Mouse (Mus musculus) right cerebral cortex, adult 18-20 months (tissue): ENCODE measurements around the gene Dck.
"Not testable (repeated sequence)": the region's sequence is repeated elsewhere in the genome, so short reads cannot be mapped to it uniquely, and the experiment has no call there.

Experiments used
- DNase-seq: peaks from one replicate; pipeline ENCODE4 v3.0.0; 2022; ENCODE audit warnings: mixed read lengths

Gene Dck

DNA sequence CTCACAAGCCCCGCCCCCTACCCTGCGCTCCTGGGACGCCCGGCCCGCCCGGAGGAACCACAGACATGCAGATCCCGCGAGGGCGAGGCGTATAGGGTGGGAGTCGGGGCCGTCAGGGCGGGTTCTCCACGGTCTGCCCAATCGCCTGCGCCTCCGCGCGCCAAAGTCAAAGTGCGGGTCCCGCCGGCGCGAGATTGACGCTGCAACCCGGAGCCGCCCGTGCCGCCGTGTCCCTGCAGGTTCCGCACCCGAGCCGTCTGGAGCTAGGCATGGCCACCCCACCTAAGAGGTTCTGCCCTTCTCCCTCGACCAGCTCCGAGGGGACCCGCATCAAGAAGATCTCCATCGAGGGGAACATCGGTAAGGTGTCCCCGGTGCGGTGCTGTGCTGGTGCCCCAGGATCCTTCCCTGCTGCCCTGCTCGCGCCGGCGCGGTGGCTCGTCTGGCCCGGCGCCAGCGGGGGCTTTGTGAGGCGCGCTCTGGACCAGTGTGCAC, at the start of gene Dck:
TSS of gene Dck (plus strand) at position 10 of the 495 bp plus-strand sequence.
- peak; percentile 97 for DNase-seq

DNA sequence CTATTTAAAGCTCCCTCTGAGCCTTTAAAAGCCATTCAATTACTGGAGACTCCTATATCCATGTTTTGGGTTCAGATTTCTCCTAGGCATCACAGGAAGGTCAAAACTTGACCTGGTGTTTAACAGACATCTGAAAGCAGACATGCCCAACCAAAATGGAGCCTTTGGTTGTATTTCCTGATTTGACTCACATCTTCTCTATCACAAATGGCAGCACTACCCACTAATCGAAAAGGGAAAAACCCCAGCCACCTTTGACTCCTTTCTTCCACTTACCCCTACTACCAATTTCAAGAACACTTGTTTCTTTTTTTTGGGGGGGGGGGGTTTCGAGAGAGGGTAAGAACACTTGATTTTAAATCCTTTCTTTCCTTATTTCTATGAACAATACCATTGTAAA, 47.8 kb upstream of the Dck start:
- no peak for DNase-seq

DNA sequence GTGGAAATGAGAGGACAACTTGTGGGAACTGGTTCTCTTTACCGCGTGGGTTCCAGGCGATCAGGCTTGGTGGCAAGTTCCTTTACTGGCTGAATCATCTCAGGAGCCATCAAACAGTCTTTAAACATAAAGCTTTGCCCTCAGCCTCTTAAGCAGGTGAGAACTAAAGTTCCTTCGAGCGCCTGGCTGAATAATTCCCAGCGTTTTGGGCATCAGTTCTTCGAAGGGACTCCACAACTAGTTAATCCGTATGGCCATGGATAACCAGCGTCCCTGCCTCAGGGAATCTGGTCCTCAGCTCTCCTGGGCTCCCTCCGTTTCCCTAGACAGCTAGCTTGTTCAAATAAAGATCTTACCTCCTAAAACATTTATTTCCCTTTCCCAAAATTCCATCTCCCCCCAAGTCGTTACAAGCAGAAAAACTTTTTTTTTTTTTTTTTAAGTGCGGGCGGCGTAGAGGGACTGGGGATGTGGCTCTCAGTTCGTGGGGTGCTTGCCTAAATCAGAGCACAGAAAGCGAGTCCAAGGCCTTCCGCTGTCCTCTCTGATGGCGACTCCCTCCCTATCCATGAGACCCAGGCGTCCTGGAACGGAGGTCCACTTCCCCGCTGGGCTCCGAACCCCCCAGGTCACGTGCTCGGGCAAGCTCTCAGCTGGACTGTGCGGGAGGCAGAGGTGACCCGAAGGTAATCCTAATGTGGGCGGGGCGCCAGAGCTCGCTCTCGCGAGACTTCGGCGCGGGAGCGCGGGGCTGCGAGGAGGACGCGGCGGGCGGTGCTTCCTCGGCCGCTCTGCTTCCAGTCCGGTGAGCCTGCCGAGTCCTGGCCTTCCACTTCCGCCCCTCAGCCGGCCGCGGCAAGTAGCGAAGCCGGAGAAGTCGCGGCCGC, 44.4 kb upstream of the Dck start, which contains the start of gene Mob1b:
TSS of gene Mob1b (plus strand) at position 740 of the 887 bp plus-strand sequence.
- peak; percentile 96 for DNase-seq

DNA sequence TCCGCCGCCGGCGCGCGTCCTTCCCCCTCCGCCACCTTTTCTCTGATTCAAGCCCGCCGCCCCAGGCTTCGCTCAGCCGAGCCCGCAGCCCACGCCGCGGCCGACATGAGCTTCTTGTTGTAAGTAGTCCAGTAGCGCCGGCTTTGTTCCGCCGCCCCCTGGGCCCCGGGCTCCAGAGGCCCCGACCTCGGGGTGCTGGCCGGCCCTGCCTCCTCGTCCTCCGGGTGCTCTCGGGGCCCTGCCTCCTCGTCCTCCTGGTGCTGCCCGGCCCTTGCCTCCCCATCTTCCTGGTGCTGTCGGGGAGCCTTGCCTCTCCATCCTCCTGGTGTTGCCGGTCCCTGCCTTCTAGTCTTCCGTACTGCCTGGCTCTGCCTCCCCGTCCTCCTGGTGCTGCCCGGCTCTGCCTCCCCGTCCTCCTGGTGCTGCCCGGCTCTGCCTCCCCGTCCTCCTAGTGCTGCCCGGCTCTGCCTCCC, 43.8 kb upstream of the Dck start:
- no peak for DNase-seq

DNA sequence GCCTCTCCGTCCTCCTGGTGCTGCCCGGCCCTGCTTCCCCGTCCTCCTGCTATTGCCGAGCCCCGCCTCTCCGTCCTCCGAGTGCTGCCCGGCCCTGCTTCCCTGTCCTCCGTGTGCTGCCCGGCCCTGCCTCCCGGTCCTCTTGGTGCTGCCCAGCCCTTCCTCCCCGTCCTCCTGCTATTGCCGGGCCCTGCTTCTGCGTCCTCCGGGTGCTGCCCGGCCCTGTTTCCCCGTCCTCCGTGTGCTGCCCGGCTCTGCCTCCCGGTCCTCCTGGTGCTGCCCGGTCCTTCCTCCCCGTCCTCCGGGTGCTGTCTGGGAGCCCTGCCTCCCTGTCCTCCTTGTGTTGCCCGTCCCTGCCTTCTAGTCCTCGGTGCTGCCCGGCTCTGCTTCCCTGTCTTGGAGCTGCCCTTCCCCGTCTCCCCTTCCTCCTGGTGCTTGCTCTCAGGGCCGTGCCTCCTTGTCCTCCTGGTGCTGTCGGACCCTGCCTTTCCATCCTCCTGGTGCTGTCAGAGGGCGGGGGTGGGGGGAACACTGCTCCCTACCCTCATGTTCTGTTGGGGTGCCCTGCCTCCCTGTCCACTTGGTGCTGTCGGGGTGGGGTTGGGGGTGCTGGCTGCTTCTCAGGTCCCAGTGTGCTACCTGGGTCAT, 43.1 kb upstream of the Dck start:
- DNase-seq = peak; percentile 15

DNA sequence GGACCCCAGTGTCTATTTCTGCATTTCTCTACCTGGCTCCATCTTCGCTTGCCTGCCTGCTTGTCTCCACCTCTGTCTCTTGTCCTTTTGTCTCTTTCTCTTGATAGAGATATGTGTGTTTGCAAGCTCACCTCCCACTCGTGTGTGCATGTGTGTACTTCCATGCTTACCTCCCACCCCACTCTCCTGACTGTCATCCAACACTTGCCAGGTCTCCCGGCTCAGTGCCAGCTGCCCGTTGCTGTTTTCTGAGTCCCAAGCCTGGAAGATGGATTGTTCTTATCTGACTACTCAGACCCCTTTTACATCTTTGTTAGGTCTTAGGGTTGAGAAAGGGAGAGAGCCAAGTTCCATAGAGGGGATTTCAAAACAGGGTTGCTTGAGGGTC, 42.6 kb upstream of the Dck start:
- DNase-seq = peak; percentile 9

DNA sequence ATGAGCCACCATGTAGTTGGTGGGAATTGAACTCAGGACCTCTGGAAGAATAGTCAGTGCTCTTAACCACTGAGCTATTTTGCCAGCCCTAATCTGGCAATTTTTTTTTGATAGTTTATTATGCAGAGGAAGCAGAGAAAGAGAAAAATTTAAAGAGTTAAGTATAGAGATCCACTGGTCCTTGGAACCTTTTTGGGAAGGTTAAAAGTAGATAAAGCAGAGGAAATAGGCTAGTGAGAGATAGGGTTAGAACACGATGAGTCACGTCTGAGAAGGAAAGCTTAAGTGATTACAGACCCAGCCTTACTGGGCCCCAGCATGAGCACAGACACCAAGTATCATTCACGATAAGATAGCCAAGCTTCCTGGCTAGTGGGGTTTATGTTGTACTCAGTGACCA, 40.8 kb upstream of the Dck start:
- DNase-seq = no peak

DNA sequence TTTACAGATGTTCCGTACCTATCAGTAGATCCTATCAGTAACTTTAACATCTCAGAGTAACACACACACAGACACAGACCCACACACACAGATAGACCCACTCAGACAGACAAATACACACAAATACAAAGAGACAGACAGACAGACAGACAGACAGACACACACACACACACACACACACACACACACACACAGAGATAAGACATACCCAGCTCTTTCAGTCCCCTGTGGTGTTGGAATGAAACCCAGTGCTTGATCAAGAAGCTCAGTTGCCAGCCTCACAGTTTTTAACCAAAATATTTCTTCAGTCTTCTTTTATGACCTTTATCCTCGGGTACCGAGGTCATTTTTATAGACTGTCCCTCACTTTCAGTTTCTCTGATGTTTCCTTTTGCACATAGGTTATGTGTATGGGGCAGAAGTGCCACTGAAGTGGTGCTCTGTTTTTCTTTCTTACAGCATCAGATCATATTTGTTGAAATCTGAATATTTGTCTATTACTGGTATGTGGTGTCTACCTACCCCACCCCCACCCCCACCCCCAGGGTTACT, 37.1 kb upstream of the Dck start:
- no peak for DNase-seq

DNA sequence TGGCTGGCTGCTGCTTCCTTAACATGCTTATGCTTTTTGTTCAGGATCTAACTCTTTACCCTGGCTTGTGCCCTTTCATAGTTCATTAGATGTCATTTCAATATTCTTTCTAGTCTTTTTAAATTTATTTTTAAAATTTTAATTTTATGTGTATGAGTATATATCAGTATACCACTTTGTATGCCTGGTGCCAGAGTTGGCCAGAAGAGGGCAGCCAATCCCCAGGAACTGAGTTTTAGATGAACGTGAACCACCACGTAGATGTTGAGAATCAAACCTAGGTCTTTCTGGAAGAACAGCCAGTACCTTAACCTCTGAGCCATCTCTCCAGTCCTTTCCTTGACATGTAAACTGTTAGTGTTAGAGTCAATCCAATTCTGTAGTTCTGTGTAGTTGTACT, 30.0 kb upstream of the Dck start:
- no peak for DNase-seq

DNA sequence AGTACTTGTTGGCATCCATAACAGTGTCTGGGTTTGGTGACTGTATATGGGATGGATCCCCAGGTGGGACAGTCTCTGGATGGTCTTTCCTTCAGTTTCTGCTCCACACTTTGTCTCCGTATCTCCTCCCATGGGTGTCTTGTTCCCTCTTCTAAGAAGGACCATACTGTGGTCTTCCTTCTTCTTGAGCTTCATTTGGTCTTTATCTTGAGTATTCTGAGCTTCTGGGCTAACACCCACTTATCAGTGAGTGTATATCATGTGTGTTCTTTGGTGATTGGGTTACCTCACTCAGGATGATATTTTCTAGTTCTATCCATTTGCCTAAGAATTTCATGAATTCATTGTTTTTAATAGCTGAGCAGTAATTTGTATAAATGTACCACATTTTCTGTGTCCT, 23.7 kb upstream of the Dck start:
- DNase-seq = not testable (repeated sequence)

DNA sequence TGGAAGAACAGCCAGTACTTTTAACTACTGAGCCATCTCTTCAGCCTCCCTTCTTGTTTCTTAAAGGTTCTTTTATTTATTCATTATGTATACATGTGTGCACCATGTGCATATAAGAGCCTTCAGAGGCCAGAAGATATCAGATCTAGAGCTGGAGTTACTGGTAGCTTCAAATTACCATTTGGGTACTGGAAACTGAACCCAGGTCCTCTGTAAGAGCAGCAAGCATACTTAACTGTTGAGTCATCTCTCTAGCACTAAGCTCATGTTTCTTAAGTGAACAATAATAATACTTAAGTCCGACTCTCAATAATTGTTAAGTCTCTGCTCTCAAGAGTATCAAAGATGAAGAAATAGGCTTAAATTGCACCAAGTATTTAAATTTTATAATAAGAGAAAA, 17.0 kb upstream of the Dck start:
- DNase-seq = no peak

DNA sequence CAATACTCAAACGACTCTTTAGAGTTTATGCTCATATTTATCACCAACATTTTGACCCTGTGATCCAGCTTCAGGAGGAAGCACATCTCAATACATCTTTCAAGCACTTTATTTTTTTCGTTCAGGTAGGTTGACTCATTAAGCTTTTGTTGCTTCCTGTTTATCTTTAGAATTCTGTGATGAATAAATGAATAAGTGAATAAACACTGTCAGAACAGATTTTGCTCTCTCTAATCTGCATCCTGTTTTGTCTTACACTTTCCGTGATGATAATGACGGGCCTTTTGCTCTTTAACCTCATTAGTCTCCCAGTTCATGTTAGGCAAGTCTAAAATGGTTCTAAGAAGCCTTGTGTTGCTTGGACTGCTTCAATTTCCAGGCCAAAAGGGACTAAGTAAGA, 11.6 kb upstream of the Dck start:
- DNase-seq = no peak

DNA sequence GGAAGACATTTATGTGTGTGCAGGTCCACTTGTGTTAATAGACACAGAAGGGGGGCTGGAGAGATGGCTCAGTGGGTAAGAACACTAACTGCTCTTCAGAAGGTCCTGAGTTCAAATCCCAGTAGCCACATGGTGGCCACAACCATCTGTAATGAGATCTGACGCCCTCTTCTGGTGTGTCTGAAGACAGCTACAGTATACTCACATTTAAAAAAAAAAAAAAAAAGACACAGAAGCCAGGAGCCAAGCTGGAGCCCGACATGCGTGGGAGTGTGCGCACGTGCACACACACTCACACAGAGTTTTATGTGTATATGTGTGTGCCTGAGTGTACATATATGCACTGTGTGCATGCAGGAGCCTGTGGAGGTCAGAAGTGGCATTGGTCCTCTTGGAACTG, 2.2 kb upstream of the Dck start:
- no peak for DNase-seq

DNA sequence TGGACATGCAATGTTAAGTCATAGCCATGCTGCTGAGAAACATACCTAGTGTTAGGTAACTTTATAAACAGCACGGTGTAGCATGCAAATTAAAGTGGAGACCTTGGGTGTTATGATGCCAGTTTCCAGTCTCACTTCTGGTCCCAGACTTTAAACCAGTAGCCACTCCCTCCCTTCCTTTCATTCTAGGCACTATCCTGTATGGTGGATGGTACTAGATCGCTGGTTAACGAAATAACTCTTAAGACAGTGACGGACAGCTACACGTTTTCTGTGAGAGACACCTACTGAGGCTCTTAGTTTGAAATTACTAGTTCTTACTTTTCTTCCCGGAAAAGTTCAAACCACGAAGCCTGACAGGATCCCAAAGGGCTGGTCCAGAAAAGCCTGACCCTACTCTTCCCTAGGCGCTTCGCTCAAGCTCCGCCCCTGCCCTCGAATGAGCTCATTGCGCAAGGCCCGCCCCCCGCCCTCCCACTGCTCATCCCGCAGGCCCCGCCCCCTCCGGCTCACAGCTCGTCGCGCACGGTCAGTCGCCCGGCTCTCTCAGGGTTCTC, 288 bp upstream of the Dck start:
- no peak for DNase-seq

DNA sequence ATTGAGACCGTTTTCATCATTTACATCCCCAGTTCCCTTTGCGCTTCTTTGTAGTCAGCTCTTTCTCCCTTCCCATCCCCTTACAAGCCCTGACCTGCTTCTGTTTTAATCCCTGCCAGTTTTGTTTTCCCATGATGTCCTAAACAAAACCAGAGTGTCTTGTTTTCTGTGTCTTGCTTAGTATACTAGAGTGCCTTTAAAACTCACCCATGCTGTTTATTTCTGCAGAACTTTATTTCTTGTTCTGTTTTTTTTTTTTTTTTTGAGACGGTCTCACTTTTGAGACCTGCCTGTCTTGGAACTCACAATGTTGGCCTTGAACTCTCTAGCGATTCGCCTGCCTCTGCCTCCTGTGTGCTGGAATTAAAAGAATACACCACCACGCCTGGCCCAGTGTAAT, 791 bp downstream of the Dck start:
- DNase-seq = no peak

DNA sequence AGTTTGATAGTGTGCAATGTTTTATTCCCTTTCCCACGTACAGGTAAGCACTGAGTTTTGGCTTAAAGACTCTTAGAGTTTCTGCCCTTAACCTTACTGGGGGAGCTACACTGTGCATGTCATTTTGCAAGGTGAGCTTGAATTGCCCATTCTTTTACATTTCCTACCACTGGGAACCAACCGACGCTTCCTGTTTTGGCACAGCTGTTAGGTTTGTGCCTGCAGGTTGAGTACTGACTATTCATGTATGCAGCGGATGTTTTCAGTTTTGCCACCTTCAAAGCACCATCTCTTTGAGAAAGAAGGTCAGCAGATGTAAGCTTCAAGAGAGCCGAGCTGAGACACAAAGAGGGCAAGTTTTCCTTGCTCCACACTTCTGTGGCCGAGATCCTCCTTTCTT, 1.3 kb downstream of the Dck start:
- no peak for DNase-seq

DNA sequence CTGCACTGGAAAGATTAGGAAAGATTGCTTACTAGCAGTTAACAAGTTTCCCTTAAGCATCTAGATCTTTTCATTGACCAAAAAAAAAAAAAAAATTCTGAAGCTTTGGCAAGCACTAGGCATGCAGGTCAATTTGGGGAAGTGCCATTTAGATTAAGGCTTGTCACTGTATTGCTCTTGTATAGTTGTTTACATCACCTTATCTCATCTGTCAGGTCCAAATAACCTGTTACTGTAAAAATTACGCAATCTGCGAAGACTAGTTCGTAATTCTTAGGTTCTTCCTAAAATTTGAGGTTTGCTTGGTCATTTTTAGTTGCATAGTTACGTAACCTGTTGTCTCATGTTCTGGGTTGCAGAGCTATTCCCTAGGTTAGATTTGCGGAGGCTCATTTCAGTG, 2.1 kb downstream of the Dck start:
- no peak for DNase-seq

DNA sequence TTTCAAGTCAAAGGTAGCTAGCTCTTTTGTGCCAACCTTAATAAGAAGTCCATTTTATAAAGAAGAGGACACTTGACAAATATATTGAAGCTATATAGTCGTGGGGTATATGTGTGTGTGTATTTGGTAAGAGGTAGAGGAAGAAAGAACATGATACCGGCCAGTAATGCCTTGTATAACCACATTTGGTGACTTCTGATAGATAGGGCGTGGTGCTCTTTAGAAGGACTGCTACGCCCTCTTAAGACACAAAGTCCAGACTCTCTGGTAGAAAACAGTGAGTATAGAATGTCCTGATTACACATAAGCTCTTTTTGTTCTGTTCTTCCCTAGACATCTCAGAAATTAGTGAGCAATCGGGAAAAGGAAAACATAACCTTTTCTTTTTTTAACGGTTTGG, 3.4 kb downstream of the Dck start:
- no peak for DNase-seq

DNA sequence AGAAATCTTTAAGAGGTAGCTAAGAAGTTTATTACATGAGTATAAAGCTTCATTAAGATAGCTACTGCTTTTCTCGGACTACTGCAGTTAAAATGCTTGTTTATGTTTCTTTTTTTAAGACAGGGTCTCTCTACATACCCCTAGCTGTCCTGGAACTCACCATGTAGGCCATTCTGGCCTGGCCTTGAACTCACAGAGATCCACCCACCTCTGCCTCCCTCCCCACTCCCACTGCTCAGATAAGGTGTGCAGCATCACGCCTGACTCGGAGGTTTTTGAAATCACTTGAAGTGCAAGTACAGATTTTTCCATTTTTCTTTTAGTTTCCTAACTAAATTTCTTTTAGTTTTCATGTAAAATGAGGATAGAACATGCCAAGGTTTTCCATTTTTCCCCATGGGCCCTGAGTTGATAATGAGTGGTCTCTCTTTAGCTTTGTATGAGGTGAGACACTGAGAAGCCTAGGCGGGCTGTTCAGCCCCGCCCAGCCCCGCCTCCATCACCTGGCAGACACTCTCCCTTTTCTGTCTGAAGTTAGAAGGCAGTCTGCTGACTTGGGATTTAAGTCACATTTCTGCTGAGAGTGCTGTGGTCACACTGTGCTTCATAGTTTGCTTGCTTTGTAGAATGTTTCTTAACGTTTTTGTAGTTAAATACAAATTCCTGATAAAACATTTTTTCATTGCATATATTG, 17.4 kb downstream of the Dck start:
- no peak for DNase-seq

DNA sequence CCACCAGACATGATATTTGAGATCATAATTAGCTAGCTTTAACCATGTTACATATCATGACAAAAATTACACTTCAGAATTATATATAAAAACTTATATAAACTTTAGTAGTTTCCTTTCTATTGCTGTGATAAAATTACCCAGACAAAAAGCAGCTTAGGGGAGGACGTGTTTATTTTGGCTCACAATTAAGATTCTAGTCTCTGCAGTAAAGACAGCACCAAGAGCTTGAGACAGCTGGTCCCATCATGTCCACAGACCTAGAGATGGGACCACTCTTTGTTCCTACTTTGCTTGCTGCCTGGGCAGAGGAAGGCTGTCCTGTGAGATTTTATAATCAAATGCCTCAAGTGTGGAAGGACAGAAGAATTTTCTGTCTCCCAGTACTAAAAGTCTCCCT, 20.3 kb downstream of the Dck start:
- no peak for DNase-seq

DNA sequence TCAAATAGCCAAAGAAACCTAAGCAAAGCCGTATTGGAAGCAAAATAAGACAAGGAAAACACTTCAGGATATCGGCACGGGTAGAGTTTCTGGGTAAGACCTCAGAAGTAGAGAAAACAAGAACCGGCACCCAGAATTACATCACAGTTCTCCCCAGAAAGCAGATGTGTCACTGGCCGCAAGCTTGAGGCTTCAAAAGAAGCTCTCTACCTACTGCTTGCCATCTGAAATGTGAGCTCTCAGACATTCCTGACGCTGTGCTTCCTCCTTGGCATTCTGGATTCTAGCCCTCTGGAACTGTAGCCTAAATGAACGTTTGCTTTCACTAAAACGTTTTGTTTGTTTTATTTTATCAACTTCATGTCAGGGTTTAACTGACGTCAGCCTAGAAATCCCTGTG, 25.9 kb downstream of the Dck start:
- DNase-seq = no peak

DNA sequence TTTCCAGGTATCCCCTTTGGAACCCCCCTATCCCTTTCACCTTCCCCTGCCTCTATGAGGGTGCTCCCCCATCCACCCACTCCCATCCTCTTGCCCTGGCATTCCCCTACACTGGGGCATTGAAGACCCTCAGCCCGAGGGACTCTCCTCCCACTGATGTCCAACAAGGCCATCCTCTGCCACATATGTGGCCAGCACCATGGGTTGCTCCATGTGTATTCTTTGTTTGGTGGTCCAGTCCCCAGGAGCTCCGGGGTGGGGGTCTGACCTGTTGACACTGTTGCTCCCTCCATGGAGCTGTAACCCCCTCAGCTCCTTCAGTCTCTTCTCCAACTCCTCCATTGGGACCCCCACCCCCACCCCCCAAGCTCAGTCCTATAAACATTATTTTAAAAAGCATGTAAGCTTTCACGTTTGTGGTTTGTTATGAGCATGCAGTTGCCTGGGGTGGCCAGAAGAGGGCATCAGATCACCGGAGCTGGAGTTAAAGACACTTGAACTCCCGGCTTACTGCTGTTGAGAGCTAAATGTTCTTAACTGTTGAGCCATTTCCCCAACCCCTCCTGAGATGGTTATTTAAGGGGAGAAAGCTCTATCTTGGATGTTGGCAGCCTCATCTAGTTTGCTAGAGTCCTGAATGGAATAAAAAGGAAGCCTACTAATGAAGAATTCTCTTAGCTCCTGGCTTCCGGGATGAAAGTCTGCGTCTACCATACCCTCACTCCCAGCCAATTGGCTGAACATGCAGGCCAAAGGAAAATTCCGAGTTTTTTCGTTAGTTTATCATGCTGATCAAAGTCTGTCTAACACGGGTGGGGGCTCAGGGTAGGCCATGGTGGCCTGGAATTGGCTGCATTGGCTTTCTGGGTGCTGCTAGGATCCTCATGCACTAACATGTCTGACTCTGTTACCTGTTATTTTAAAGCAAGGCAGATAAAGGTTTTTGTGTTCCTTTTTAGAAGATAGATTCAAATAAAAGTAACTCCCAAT, 26.8 kb downstream of the Dck start:
- DNase-seq = peak; percentile 33
